Mouse (Mus musculus) C2C12 (cell line): ENCODE data around the gene Dusp1. TPM values are rescaled to one million over a fixed set of nuclear protein-coding genes. Genes with fewer than 3 reads are reported as not detected.

ENCODE experiments used
- H3K27me3 ChIP-seq: one replicate; pipeline ENCODE4 v1.6.1; 2011; ENCODE audit not compliant: control insufficient read depth, insufficient read depth, insufficient read length
- H3K36me3 ChIP-seq: one replicate; pipeline ENCODE4 v1.6.1; 2011; ENCODE audit not compliant: control insufficient read depth, insufficient read depth
- H3K4me3 ChIP-seq: one replicate; pipeline ENCODE4 v1.5.1; 2011; ENCODE audit warnings: mild to moderate bottlenecking, control low read depth; ENCODE audit not compliant: poor library complexity, insufficient read depth, severe bottlenecking
- H3K79me2 ChIP-seq: one replicate; pipeline ENCODE4 v1.6.1; 2011; ENCODE audit not compliant: control insufficient read depth, insufficient read depth
- H3K79me3 ChIP-seq: one replicate; pipeline ENCODE4 v1.6.1; 2011; ENCODE audit warnings: low read depth, control low read depth
- H3ac ChIP-seq: one replicate; pipeline ENCODE3; 2011; ENCODE audit warnings: low read depth; ENCODE audit not compliant: control insufficient read depth, insufficient read length
- CEBPB ChIP-seq: IDR thresholded peaks from one replicate; pipeline ENCODE4 v1.6.1; 2011; ENCODE audit warnings: low read depth, mild to moderate bottlenecking, control low read depth, moderate library complexity
- CTCF ChIP-seq: IDR thresholded peaks from one replicate; pipeline ENCODE4 v1.5.1; 2011; ENCODE audit not compliant: control insufficient read depth, insufficient read depth, insufficient read length
- FOSL1 ChIP-seq: IDR thresholded peaks from one replicate; pipeline ENCODE4 v1.8.0; 2011; ENCODE audit warnings: mild to moderate bottlenecking, low read length; ENCODE audit not compliant: poor library complexity, insufficient read depth, severe bottlenecking
- MAX ChIP-seq: IDR thresholded peaks from one replicate; pipeline ENCODE4 v1.6.1; 2011; ENCODE audit warnings: mild to moderate bottlenecking, control low read depth
- MYOD1 ChIP-seq: IDR thresholded peaks from one replicate; pipeline ENCODE4 v1.6.1; 2011; ENCODE audit warnings: low read depth; ENCODE audit not compliant: control insufficient read depth, insufficient read length
- MYOG ChIP-seq: IDR thresholded peaks from one replicate; pipeline ENCODE4 v1.6.1; 2011; ENCODE audit not compliant: control insufficient read depth, insufficient read length; ENCODE audit errors: extremely low read depth
- USF1 ChIP-seq: IDR thresholded peaks from one replicate; pipeline ENCODE4 v1.6.1; 2011; ENCODE audit warnings: low read depth, mild to moderate bottlenecking, control low read depth, moderate library complexity
- polyA plus RNA-seq: library from polyadenylated mRNA; unstranded; fragments of >200 nt; fragmentation: generic; extraction: Trizol; gene quantifications from one replicate; pipeline ENCODE4 v1.2.1, GENCODE M21; 2012; ENCODE audit warnings: missing spikeins

Dusp1 gene
- polyA plus RNA-seq, 1 experiment: 16.4 TPM

GRCm38 (mm10) chr17:26547771-26548170 is 14.2 kb downstream of the Dusp1 start:
- H3K4me3 ChIP-seq: no peak overlapping the region
- H3K27me3 ChIP-seq: no peaks in the 10 kb centered on the region
- no peaks in the 10 kb centered on the region for H3K36me3 ChIP-seq
- TF ChIP-seq MYOG (no peak), USF1 (no peak), MAX (no peak), MYOD1 (no peak), CTCF (no peak), FOSL1 (no peak), CEBPB (no peak)
- H3K79me2 ChIP-seq: no peaks in the 10 kb centered on the region
- H3K79me3 ChIP-seq: no peaks in the 10 kb centered on the region
- no peak overlapping the region for H3ac ChIP-seq

GRCm38 (mm10) chr17:26544319-26544963 is 17.5 kb downstream of the Dusp1 start:
- H3K27me3 ChIP-seq: no peaks in the 10 kb centered on the region
- TF ChIP-seq MAX (no peak), CTCF (no peak), MYOD1 (no peak), FOSL1 (no peak), CEBPB (no peak), USF1 (no peak), MYOG (no peak)
- no peaks in the 10 kb centered on the region for H3K79me2 ChIP-seq
- H3K79me3 ChIP-seq: no peaks in the 10 kb centered on the region
- no peaks in the 10 kb centered on the region for H3K36me3 ChIP-seq
- no peak overlapping the region for H3ac ChIP-seq
- no peak overlapping the region for H3K4me3 ChIP-seq

GRCm38 (mm10) chr17:26540083-26540482 is 21.8 kb downstream of the Dusp1 start:
- H3K79me2 ChIP-seq: no peaks in the 10 kb centered on the region
- H3ac ChIP-seq: no peak overlapping the region
- no peak for TF ChIP-seq MAX
- no peak for TF ChIP-seq USF1
- TF ChIP-seq FOSL1: no peak
- TF ChIP-seq MYOD1: no peak
- TF ChIP-seq CEBPB: no peak
- no peak for TF ChIP-seq MYOG
- TF ChIP-seq CTCF: no peak
- no peaks in the 10 kb centered on the region for H3K79me3 ChIP-seq
- no peaks in the 10 kb centered on the region for H3K27me3 ChIP-seq
- H3K36me3 ChIP-seq: no peaks in the 10 kb centered on the region
- H3K4me3 ChIP-seq: no peak overlapping the region

GRCm38 (mm10) chr17:26537722-26538471 is 24.0 kb downstream of the Dusp1 start:
- H3K79me2 ChIP-seq: no peaks in the 10 kb centered on the region
- no peaks in the 10 kb centered on the region for H3K36me3 ChIP-seq
- no peak overlapping the region for H3ac ChIP-seq
- no peak overlapping the region for H3K4me3 ChIP-seq
- TF ChIP-seq CTCF (no peak), MYOG (no peak), MYOD1 (no peak), MAX (no peak), USF1 (no peak), FOSL1 (no peak), CEBPB (no peak)
- H3K79me3 ChIP-seq: no peaks in the 10 kb centered on the region
- H3K27me3 ChIP-seq: no peaks in the 10 kb centered on the region

GRCm38 (mm10) chr17:26535251-26536136 is 26.4 kb downstream of the Dusp1 start:
- H3K36me3 ChIP-seq: no peaks in the 10 kb centered on the region
- no peak overlapping the region for H3K4me3 ChIP-seq
- TF ChIP-seq USF1 (no peak), MYOD1 (no peak), MAX (no peak), CTCF (no peak), CEBPB (no peak)
- no peaks in the 10 kb centered on the region for H3K79me2 ChIP-seq
- H3ac ChIP-seq: no peak overlapping the region
- H3K79me3 ChIP-seq: no peaks in the 10 kb centered on the region
- no peaks in the 10 kb centered on the region for H3K27me3 ChIP-seq
